Mouse (Mus musculus): ENCODE measurements around the gene Gsta1.
"Not testable (repeated sequence)": the region's sequence is repeated elsewhere in the genome, so short reads cannot be mapped to it uniquely, and the experiment has no call there.

- TF ChIP-seq CHD2 (IDR thresholded peaks at IDR 0.05; ENCODE audit: low read depth, low read length); MAFK (IDR thresholded peaks at IDR 0.05; ENCODE audit: insufficient read depth, low read depth, low read length); HCFC1 (IDR thresholded peaks at IDR 0.05; ENCODE audit: borderline replicate concordance, insufficient read depth, low read length); ZC3H11A (IDR thresholded peaks at IDR 0.05; ENCODE audit: borderline replicate concordance, low read depth, low read length); ZNF384 (IDR thresholded peaks at IDR 0.05; ENCODE audit: low read depth, low read length): not testable (repeated sequence)
These were observed 25.4 kb downstream of the Gsta1 start for GRCm38 (mm10) chr9:78255683-78256470.

Measured in ES-E14 (cell line).